Mouse (Mus musculus) neural tube, embryonic 12.5 days (tissue): Measurements from ENCODE around the gene 1700017B05Rik. TPM values are rescaled to one million over a fixed set of nuclear protein-coding genes. Genes with fewer than 3 reads are reported as not detected.
"Not testable (repeated sequence)": the region's sequence is repeated elsewhere in the genome, so short reads cannot be mapped to it uniquely, and the experiment has no call there.

Source experiments
- ATAC-seq: fragments of 200-750 bp; cut with Nextera tagmentation; 2 replicates; pipeline ENCODE4 v1.8.0; 2017; ENCODE audit warnings: low read depth, mild to moderate bottlenecking, moderate TSS enrichment, moderate library complexity; ENCODE audit not compliant: low FRiP score
- H3K27ac ChIP-seq: fragments of 300-500 bp; sonication (generic); 2 replicates; pipeline ENCODE4 v1.5.1; 2016
- H3K27me3 ChIP-seq: fragments of 300-500 bp; sonication (generic); replicated peaks from 2 replicates; pipeline ENCODE4 v1.6.1; 2016; ENCODE audit warnings: mild to moderate bottlenecking
- H3K36me3 ChIP-seq: fragments of 300-500 bp; sonication (generic); 2 replicates; pipeline ENCODE4 v1.6.1; 2016; ENCODE audit warnings: mild to moderate bottlenecking
- H3K4me1 ChIP-seq: fragments of 300-500 bp; sonication (generic); 2 replicates; pipeline ENCODE4 v1.6.1; 2016
- H3K4me2 ChIP-seq: fragments of 300-500 bp; sonication (generic); replicated peaks from 2 replicates; pipeline ENCODE4 v1.6.1; 2016; ENCODE audit warnings: mild to moderate bottlenecking
- H3K4me3 ChIP-seq: fragments of 300-500 bp; sonication (generic); 2 replicates; pipeline ENCODE4 v1.5.1; 2016
- H3K9ac ChIP-seq: fragments of 300-500 bp; sonication (generic); 2 replicates; pipeline ENCODE4 v1.6.1; 2016; ENCODE audit warnings: mild to moderate bottlenecking
- H3K9me3 ChIP-seq: fragments of 300-500 bp; sonication (generic); 2 replicates; pipeline ENCODE4 v1.6.1; 2016; ENCODE audit warnings: mild to moderate bottlenecking
- WGBS: fragments of 180-500 bp; shearing (Covaris S2); methylation state at CpG from one replicate; pipeline ENCODE4 v1.1.7; 2016; 5-methylcytosine and 5-hydroxymethylcytosine counted together
- polyA plus RNA-seq: library from polyadenylated mRNA; unstranded; fragments of >200 nt; fragmentation: Nextera tagmentation; extraction: Ambion mirVana; gene quantifications from 2 replicates; pipeline ENCODE4 v1.2.1, GENCODE M21; 2016

1700017B05Rik gene
- polyA plus RNA-seq, 1 experiment from 2014 or later = 8.8 TPM

GRCm38 (mm10) chr9:57223341-57223740 lies 39.1 kb downstream of the 1700017B05Rik start:
- Histone ChIP-seq H3K36me3 (no peaks in the 10 kb centered on the region), H3K9me3 (no peaks in the 10 kb centered on the region), H3K4me1 (no peaks in the 10 kb centered on the region), H3K4me2 (no peak overlapping the region), H3K9ac (no peak overlapping the region), H3K4me3 (no peak overlapping the region), H3K27me3 (no peaks in the 10 kb centered on the region), H3K27ac (no peak overlapping the region)
- no peak for ATAC-seq

GRCm38 (mm10) chr9:57220356-57220755 lies 42.1 kb downstream of the 1700017B05Rik start:
- no peaks in the 10 kb centered on the region for H3K4me1 ChIP-seq
- 30% methylated on average over 6 of the region's 6 CpGs for WGBS
- ATAC-seq = no peak

GRCm38 (mm10) chr9:57219511-57219910 lies 42.9 kb downstream of the 1700017B05Rik start:
- H3K9ac ChIP-seq = no peak overlapping the region
- H3K27ac ChIP-seq = no peak overlapping the region

More at GRCm38 (mm10) chr9:57220356-57220755, 42.1 kb downstream of the 1700017B05Rik start:
- H3K27me3 ChIP-seq = no peaks in the 10 kb centered on the region
- no peak overlapping the region for H3K9ac ChIP-seq
- H3K4me2 ChIP-seq = no peak overlapping the region
- no peak overlapping the region for H3K4me3 ChIP-seq
- H3K27ac ChIP-seq = no peak overlapping the region
- H3K36me3 ChIP-seq = no peaks in the 10 kb centered on the region
- H3K9me3 ChIP-seq = no peaks in the 10 kb centered on the region

GRCm38 (mm10) chr9:57218776-57219175 lies 43.6 kb downstream of the 1700017B05Rik start:
- no peak for ATAC-seq
- no peaks in the 10 kb centered on the region for H3K36me3 ChIP-seq

More at GRCm38 (mm10) chr9:57219511-57219910, 42.9 kb downstream of the 1700017B05Rik start:
- H3K36me3 ChIP-seq = no peaks in the 10 kb centered on the region
- no peaks in the 10 kb centered on the region for H3K27me3 ChIP-seq
- ATAC-seq = no peak
- WGBS = 85% methylated on average over 1 of the region's 1 CpGs
- no peaks in the 10 kb centered on the region for H3K9me3 ChIP-seq
- H3K4me3 ChIP-seq = no peak overlapping the region
- no peaks in the 10 kb centered on the region for H3K4me1 ChIP-seq
- no peak overlapping the region for H3K4me2 ChIP-seq

GRCm38 (mm10) chr9:57217220-57217619 lies 45.2 kb downstream of the 1700017B05Rik start:
- 85% methylated on average over 6 of the region's 6 CpGs for WGBS

More at GRCm38 (mm10) chr9:57218776-57219175, 43.6 kb downstream of the 1700017B05Rik start:
- no peak overlapping the region for H3K4me2 ChIP-seq
- H3K27ac ChIP-seq = no peak overlapping the region
- 89% methylated on average over 5 of the region's 5 CpGs for WGBS
- H3K27me3 ChIP-seq = no peaks in the 10 kb centered on the region
- no peaks in the 10 kb centered on the region for H3K9me3 ChIP-seq
- H3K4me1 ChIP-seq = no peaks in the 10 kb centered on the region
- no peak overlapping the region for H3K9ac ChIP-seq
- H3K4me3 ChIP-seq = no peak overlapping the region

GRCm38 (mm10) chr9:57214500-57214899 lies 47.9 kb downstream of the 1700017B05Rik start:
- Histone ChIP-seq H3K4me1 (no peaks in the 10 kb centered on the region), H3K27me3 (no peaks in the 10 kb centered on the region), H3K9me3 (no peaks in the 10 kb centered on the region), H3K4me2 (no peak overlapping the region), H3K36me3 (no peaks in the 10 kb centered on the region), H3K9ac (no peak overlapping the region), H3K4me3 (no peak overlapping the region), H3K27ac (no peak overlapping the region)
- ATAC-seq = no peak
- WGBS = 88% methylated on average over 6 of the region's 6 CpGs

More at GRCm38 (mm10) chr9:57217220-57217619, 45.2 kb downstream of the 1700017B05Rik start:
- H3K9me3 ChIP-seq = no peaks in the 10 kb centered on the region
- H3K4me2 ChIP-seq = no peak overlapping the region
- H3K36me3 ChIP-seq = no peaks in the 10 kb centered on the region
- H3K9ac ChIP-seq = no peak overlapping the region
- no peak overlapping the region for H3K27ac ChIP-seq
- no peak overlapping the region for H3K4me3 ChIP-seq
- H3K4me1 ChIP-seq = no peaks in the 10 kb centered on the region
- no peaks in the 10 kb centered on the region for H3K27me3 ChIP-seq
- no peak for ATAC-seq

- H3K9me3 ChIP-seq = no peaks in the 10 kb centered on the region
- no peaks in the 10 kb centered on the region for H3K36me3 ChIP-seq
- no peak overlapping the region for H3K27ac ChIP-seq
- H3K4me2 ChIP-seq = no peak overlapping the region
- no peak overlapping the region for H3K4me3 ChIP-seq
- no peak overlapping the region for H3K9ac ChIP-seq
- no peak for ATAC-seq
- 51% methylated on average over 9 of the region's 9 CpGs for WGBS
- H3K4me1 ChIP-seq = no peaks in the 10 kb centered on the region
- no peaks in the 10 kb centered on the region for H3K27me3 ChIP-seq
Observed at GRCm38 (mm10) chr9:57212448-57213222, 49.8 kb downstream of the 1700017B05Rik start.

- 34% methylated on average over 3 of the region's 3 CpGs for whole genome bisulfite sequencing
- H3K36me3 ChIP-seq = no peaks in the 10 kb centered on the region
- ATAC-seq = no peak
- H3K9me3 ChIP-seq = no peaks in the 10 kb centered on the region
- H3K27ac ChIP-seq = no peak overlapping the region
- H3K27me3 ChIP-seq = no peaks in the 10 kb centered on the region
- H3K4me1 ChIP-seq = no peaks in the 10 kb centered on the region
- no peak overlapping the region for H3K4me2 ChIP-seq
- no peak overlapping the region for H3K9ac ChIP-seq
- no peak overlapping the region for H3K4me3 ChIP-seq
Observed at GRCm38 (mm10) chr9:57209316-57209715, 53.1 kb downstream of the 1700017B05Rik start.

- Histone ChIP-seq H3K9ac (no peak overlapping the region), H3K27ac (no peak overlapping the region), H3K4me1 (no peaks in the 10 kb centered on the region), H3K27me3 (no peaks in the 10 kb centered on the region), H3K4me2 (no peak overlapping the region), H3K9me3 (no peaks in the 10 kb centered on the region), H3K36me3 (no peaks in the 10 kb centered on the region), H3K4me3 (no peak overlapping the region)
- no peak for ATAC-seq
- WGBS = 70% methylated on average over 2 of the region's 2 CpGs
Observed at GRCm38 (mm10) chr9:57206896-57207295, 55.5 kb downstream of the 1700017B05Rik start.

GRCm38 (mm10) chr9:57203571-57203970 lies 58.8 kb downstream of the 1700017B05Rik start:
- not testable (repeated sequence) for H3K4me1 ChIP-seq, H3K9ac ChIP-seq, H3K4me3 ChIP-seq, H3K27me3 ChIP-seq, H3K27ac ChIP-seq, H3K9me3 ChIP-seq, ATAC-seq, H3K4me2 ChIP-seq, H3K36me3 ChIP-seq
- 93% methylated on average over 13 of the region's 13 CpGs for WGBS

Other genes with a start within 250 kb of the 1700017B05Rik start
- 33.0 and 33.7 TPM in 2 replicates for gene Sin3a, start 190.6 kb downstream of the 1700017B05Rik start, polyA plus RNA-seq
- gene Man2c1, start 131.9 kb downstream of the 1700017B05Rik start, polyA plus RNA-seq = 64.4 and 64.6 TPM in 2 replicates
- gene Neil1, start 114.3 kb downstream of the 1700017B05Rik start, polyA plus RNA-seq = 8.5 and 9.1 TPM in 2 replicates
- gene Commd4, start 104.3 kb downstream of the 1700017B05Rik start, polyA plus RNA-seq = 133 and 139 TPM in 2 replicates
- 0.08 TPM in 1 of 2 replicates, not detected in the other for gene Trcg1, start 26.1 kb downstream of the 1700017B05Rik start, polyA plus RNA-seq
- gene Ppcdc, start 177.5 kb upstream of the 1700017B05Rik start, polyA plus RNA-seq = 21.8 and 24.3 TPM in 2 replicates
- gene Scamp5, start 205.4 kb upstream of the 1700017B05Rik start, polyA plus RNA-seq = 40.6 and 43.0 TPM in 2 replicates
- 12.4 and 13.3 TPM in 2 replicates for gene Rpp25, start 241.4 kb upstream of the 1700017B05Rik start, polyA plus RNA-seq